Mouse (Mus musculus): ENCODE results near the gene Gimap4. TPM values are rescaled to one million over a fixed set of nuclear protein-coding genes. Genes with fewer than 3 reads are reported as not detected.

Gimap4 gene
- 194 TPM for total RNA-seq (2023)

GRCm38 (mm10) chr6:48684319-48684718 is at the start of gene Gimap4:
TSS of gene Gimap4 (plus strand) at chr6:48684549.

GRCm38 (mm10) chr6:48646995-48647394 is 37.4 kb upstream of the Gimap4 start, which contains the start of gene Gimap8:
TSS of gene Gimap8 (plus strand) at chr6:48647234.

GRCm38 (mm10) chr6:48675931-48676859 is 8.2 kb upstream of the Gimap4 start, which contains the start of gene Gimap9:
TSS of gene Gimap9 (plus strand) at chr6:48676129.

GRCm38 (mm10) chr6:48718455-48718854 is 34.1 kb downstream of the Gimap4 start, which contains the start of the genes Gm28053 and Gimap7:
TSS of gene Gm28053 (plus strand) at chr6:48718607.
TSS of gene Gimap7 (plus strand) at chr6:48718621.

GRCm38 (mm10) chr6:48738961-48739779 is 54.8 kb downstream of the Gimap4 start, which contains the start of gene Gimap1:
TSS of gene Gimap1 (plus strand) at chr6:48739054.

Other genes with a start within 250 kb of the Gimap4 start
- gene Zfp467, start 238.7 kb upstream of the Gimap4 start, total RNA-seq (2023), result 3.0 TPM
- gene Sspo, start 236.3 kb upstream of the Gimap4 start, total RNA-seq (2023), result 0.37 TPM
- 0.61 TPM for gene Atp6v0e2, start 146.9 kb upstream of the Gimap4 start, total RNA-seq (2023)
- gene Lrrc61, start 129.8 kb upstream of the Gimap4 start, total RNA-seq (2023), result 51.7 TPM
- gene Rarres2, start 111.8 kb upstream of the Gimap4 start, total RNA-seq (2023), result not detected
- gene Gm45021, start 94.9 kb upstream of the Gimap4 start, total RNA-seq (2023), result not detected
- 1.7 TPM for gene Repin1, start 90.7 kb upstream of the Gimap4 start, total RNA-seq (2023)
- not detected for gene Gm44965, start 90.6 kb upstream of the Gimap4 start, total RNA-seq (2023)
- 5.0 TPM for gene Zfp775, start 82.5 kb upstream of the Gimap4 start, total RNA-seq (2023)
- 0.77 TPM for gene AI854703, start 57.8 kb upstream of the Gimap4 start, total RNA-seq (2023)
- gene Gimap8, start 37.3 kb upstream of the Gimap4 start, total RNA-seq (2023), result 126 TPM
- gene Gimap9, start 8.4 kb upstream of the Gimap4 start, total RNA-seq (2023), result 157 TPM
- 1,380 TPM for gene Gimap6, start 23.7 kb downstream of the Gimap4 start, total RNA-seq (2023)
- gene Gm28053, start 34.1 kb downstream of the Gimap4 start, total RNA-seq (2023), result 19.7 TPM
- 33.3 TPM for gene Gimap7, start 34.1 kb downstream of the Gimap4 start, total RNA-seq (2023)
- gene Gimap1, start 54.5 kb downstream of the Gimap4 start, total RNA-seq (2023), result 115 TPM
- gene Gimap5, start 61.6 kb downstream of the Gimap4 start, total RNA-seq (2023), result 161 TPM
- 406 TPM for gene Gimap3, start 86.3 kb downstream of the Gimap4 start, total RNA-seq (2023)
- 2.6 TPM for gene Tmem176a, start 156.4 kb downstream of the Gimap4 start, total RNA-seq (2023)
- gene Tmem176b, start 156.9 kb downstream of the Gimap4 start, total RNA-seq (2023), result 9.1 TPM
- gene Aoc1, start 188.3 kb downstream of the Gimap4 start, total RNA-seq (2023), result not detected
- gene 1600015I10Rik, start 245.3 kb downstream of the Gimap4 start, total RNA-seq (2023), result not detected

Data from CD8-positive naive resting alpha-beta T cell, adult 57 days (primary cell).